Mouse (Mus musculus): ENCODE measurements around the gene Hoxa4. TPM values are rescaled to one million over a fixed set of nuclear protein-coding genes. Genes with fewer than 3 reads are reported as not detected.

Gene Hoxa4
- polyA plus RNA-seq, 2 experiments = 1.0 to 2.2 TPM

DNA sequence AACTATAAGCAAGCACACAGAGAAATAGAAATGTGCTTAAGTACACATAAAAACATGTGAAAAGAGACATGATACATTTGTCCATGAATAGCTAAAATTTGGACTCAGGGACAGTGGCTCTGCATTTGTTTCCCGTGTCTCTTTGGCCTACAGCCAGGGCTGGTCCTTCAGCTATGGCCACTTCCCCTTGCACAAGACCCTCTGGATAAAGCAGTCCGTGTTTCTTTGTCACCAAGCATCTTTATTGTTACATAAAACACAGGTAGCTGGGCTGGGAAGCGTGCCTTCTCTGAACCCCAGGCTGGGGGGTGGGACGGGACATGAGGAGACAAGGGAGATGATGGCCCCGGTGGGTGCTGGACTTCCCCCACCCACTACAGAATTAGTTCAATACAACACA is 22.7 kb upstream of the Hoxa4 start:
- TF ChIP-seq POLR2A (IDR thresholded peaks at IDR 0.05; ENCODE audit: borderline replicate concordance, extremely low read depth, insufficient read depth, insufficient read length) = no peak
- no peak overlapping the region for H3K4me2 ChIP-seq (replicated peaks; ENCODE audit: low read depth, low read length, severe bottlenecking)
- WGBS = 34% methylated on average over 5 of the region's 5 CpGs
- H3K4me3 ChIP-seq (replicated peaks; ENCODE audit: low read length) = no peak overlapping the region
- peaks cover 29% of the 10 kb centered on the region for H3K27me3 ChIP-seq (ENCODE audit: control insufficient read depth, insufficient read depth, low read length)
- H3K9ac ChIP-seq (ENCODE audit: low read depth, low read length, severe bottlenecking) = no peak overlapping the region
- ATAC-seq (ENCODE audit: low FRiP score, low read depth) = no peak
- H3K36me3 ChIP-seq (ENCODE audit: control insufficient read depth, insufficient read depth, low read length) = no peaks in the 10 kb centered on the region
- no peak overlapping the region for H3K27ac ChIP-seq (replicated peaks; ENCODE audit: low read depth, low read length)
- DNase-seq (ENCODE audit: low spot score) = no peak
- peaks cover 46% of the 10 kb centered on the region for H3K4me1 ChIP-seq (ENCODE audit: control insufficient read depth, insufficient read depth, low read length)
- H3K9me3 ChIP-seq (ENCODE audit: control insufficient read depth, low read length) = no peaks in the 10 kb centered on the region

DNA sequence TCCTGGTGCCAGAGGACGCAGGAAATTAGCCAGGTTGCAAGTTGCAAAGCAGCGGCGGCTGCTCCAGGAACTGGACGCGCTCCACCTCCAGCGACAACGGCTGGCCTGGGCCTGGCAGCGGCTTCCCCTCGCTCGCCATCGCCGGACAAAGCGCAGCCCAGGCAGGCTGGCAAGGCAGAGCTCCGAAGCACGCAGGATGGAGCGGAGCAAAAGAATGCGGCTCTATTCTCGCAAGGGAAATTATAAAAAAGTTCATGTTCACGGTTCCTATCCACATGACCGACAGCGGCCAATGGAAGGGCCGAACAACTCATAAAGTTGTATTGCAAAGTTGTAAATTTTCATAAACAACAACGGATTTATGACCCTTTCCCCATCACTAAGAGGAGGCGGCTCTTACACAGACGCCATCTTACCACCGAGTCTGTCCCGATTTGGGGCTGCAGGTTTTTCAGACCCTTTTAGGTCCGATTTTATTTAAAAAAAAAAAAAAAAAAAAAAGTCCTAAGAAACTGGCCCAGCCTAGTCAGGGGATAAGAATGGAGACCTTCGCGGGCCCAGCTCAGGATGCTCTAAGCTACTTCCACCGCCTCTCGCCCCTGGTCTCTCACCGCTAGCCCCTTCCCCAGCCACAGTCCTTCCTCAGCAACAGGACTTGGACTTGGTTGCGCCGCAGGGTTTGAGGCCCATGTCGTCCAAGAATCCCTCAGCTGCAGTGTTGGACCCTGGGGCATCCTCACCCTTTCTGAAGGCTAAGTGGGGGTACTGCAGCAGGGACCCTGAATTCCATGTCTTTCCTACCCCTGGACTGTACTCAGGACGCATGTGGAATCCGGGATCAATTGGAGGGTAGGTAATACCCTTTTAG is 21.8 kb upstream of the Hoxa4 start, which contains the start of the genes Hoxa3 and Gm28308:
TSS of gene Hoxa3 (minus strand) at position 218 of the 868 bp plus-strand sequence.
TSS of gene Gm28308 (minus strand) at position 221 of the 868 bp plus-strand sequence.
- Histone ChIP-seq H3K9ac (ENCODE audit: low read depth, low read length, severe bottlenecking) (peak within 1 kb of the TSS; percentile 84), H3K4me2 (replicated peaks; ENCODE audit: low read depth, low read length, severe bottlenecking) (peak within 1 kb of the TSS; percentile 75), H3K4me3 (replicated peaks; ENCODE audit: low read length) (peak within 1 kb of the TSS; percentile 65), H3K9me3 (ENCODE audit: control insufficient read depth, low read length) (no peaks in the 10 kb centered on the region), H3K27ac (replicated peaks; ENCODE audit: low read depth, low read length) (peak within 1 kb of the TSS; percentile 91), H3K4me1 (ENCODE audit: control insufficient read depth, insufficient read depth, low read length) (peaks cover 50% of the 10 kb centered on the region), H3K27me3 (ENCODE audit: control insufficient read depth, insufficient read depth, low read length) (peaks cover 29% of the 10 kb centered on the region), H3K36me3 (ENCODE audit: control insufficient read depth, insufficient read depth, low read length) (no peaks in the 10 kb centered on the region)
- WGBS = 2% methylated on average over 38 of the region's 38 CpGs
- peak; percentile 86 for DNase-seq (ENCODE audit: low spot score)
- TF ChIP-seq POLR2A (IDR thresholded peaks at IDR 0.05; ENCODE audit: borderline replicate concordance, extremely low read depth, insufficient read depth, insufficient read length) = peak; percentile 92; the same call in 1 of the 2 replicates
- ATAC-seq (ENCODE audit: low FRiP score, low read depth) = peak; percentile 68

DNA sequence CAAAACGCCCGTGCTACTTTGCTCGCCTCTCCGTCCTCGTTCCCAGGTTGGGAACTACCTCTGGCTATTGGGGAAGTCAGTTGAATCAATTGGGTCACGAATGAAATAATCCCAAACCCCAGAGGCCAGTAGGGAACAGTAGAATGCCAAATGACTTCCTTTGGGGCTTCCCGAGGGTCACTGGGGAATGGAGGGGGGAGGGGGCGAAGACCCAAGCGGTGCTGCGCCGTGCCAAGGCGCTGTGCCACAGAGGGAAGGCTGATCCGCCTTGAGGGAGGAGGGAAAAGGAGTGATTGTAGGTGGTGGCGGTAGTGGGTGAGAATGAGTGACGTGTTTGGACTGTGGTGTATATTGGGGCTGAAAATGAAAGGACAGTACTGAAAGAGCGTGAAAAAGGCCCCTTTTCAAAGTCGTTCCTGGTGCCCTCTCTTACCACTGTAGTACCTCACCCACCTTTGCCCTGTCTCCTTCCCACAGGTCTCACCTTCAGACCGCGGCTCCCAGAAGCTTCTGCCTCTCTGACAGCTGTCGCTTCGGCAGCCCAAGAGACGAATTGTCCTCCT is 21.1 kb upstream of the Hoxa4 start:
- Histone ChIP-seq H3K9me3 (ENCODE audit: control insufficient read depth, low read length) (no peaks in the 10 kb centered on the region), H3K4me3 (replicated peaks; ENCODE audit: low read length) (peak overlapping the region; percentile 65), H3K9ac (ENCODE audit: low read depth, low read length, severe bottlenecking) (peak overlapping the region; percentile 84), H3K4me2 (replicated peaks; ENCODE audit: low read depth, low read length, severe bottlenecking) (peak overlapping the region; percentile 75), H3K27ac (replicated peaks; ENCODE audit: low read depth, low read length) (peak overlapping the region; percentile 91), H3K4me1 (ENCODE audit: control insufficient read depth, insufficient read depth, low read length) (peaks cover 47% of the 10 kb centered on the region), H3K27me3 (ENCODE audit: control insufficient read depth, insufficient read depth, low read length) (peaks cover 29% of the 10 kb centered on the region), H3K36me3 (ENCODE audit: control insufficient read depth, insufficient read depth, low read length) (no peaks in the 10 kb centered on the region)
- peak; percentile 4 for DNase-seq (ENCODE audit: low spot score)
- 0 out of 2 replicates have a peak, but pooled peaks have one; percentile 17 for TF ChIP-seq POLR2A (IDR thresholded peaks at IDR 0.05; ENCODE audit: borderline replicate concordance, extremely low read depth, insufficient read depth, insufficient read length)
- WGBS = 0% methylated on average over 22 of the region's 22 CpGs
- no peak for ATAC-seq (ENCODE audit: low FRiP score, low read depth)

DNA sequence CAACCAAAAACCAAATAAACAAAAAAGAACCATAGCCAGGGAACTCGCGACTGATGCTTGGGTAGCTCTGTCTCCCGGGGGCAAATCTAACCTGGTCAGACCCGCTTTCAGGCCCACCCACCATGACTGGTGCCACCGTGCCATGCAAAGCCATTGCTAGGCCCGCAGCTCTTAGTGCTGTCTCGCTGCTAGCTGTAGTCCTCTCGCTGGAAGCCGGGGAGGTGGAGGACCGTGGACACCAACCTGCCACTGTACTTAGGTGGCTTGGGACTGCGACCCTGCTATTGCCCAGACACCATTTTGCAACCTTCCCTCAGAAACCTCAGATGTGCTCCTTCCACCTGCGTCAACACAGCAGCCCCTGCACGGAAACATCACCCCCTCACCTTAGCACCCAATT is 20.4 kb upstream of the Hoxa4 start:
- 0% methylated on average over 13 of the region's 13 CpGs for WGBS
- Histone ChIP-seq H3K27ac (replicated peaks; ENCODE audit: low read depth, low read length) (peak overlapping the region; percentile 91), H3K9me3 (ENCODE audit: control insufficient read depth, low read length) (no peaks in the 10 kb centered on the region), H3K36me3 (ENCODE audit: control insufficient read depth, insufficient read depth, low read length) (no peaks in the 10 kb centered on the region), H3K4me2 (replicated peaks; ENCODE audit: low read depth, low read length, severe bottlenecking) (peak overlapping the region; percentile 75), H3K9ac (ENCODE audit: low read depth, low read length, severe bottlenecking) (peak overlapping the region; percentile 84), H3K4me1 (ENCODE audit: control insufficient read depth, insufficient read depth, low read length) (peaks cover 45% of the 10 kb centered on the region), H3K27me3 (ENCODE audit: control insufficient read depth, insufficient read depth, low read length) (peaks cover 35% of the 10 kb centered on the region), H3K4me3 (replicated peaks; ENCODE audit: low read length) (peak overlapping the region; percentile 65)
- TF ChIP-seq POLR2A (IDR thresholded peaks at IDR 0.05; ENCODE audit: borderline replicate concordance, extremely low read depth, insufficient read depth, insufficient read length) = 0 out of 2 replicates have a peak, but pooled peaks have one; percentile 1
- ATAC-seq (ENCODE audit: low FRiP score, low read depth) (no peak), DNase-seq (ENCODE audit: low spot score) (no peak)

DNA sequence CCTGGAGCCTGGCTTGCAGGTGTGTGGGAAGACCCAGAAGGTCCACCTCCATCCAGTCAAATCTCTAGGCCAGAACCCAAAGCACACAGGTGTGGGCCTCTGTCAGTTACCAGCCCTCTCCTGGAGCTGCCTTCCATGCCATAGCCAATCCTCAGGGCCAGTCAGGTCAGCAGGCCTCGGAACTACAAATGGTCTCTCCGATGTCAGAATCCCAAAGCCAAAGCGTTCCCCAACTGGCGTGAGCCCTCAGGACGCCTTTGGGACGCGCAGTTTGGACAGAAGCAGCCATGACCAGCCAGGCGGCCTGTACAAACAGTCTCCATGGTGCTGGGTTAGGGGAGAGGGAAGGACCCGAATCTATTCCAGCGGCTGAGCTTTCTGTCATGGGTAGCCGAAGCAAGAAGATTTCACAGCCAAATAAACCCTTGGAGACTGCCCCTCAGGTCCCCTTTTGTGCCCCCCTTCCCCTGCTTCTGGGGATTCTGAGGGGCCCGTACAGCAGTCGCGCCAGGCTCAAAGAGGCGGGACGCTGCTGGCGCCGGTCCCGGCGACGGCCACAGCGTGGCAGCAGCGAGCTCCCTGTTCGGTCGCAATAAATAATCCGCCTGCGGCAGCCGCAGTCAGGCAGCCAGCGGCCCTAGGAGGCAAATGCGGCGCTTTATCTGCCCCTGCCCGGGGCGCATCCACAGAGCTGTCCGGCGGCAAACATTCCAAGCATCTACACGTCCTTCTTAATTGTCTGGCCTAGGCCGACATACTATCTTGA is 19.8 kb upstream of the Hoxa4 start:
- TF ChIP-seq POLR2A (IDR thresholded peaks at IDR 0.05; ENCODE audit: borderline replicate concordance, extremely low read depth, insufficient read depth, insufficient read length) = peak; percentile 73; the same call in 1 of the 2 replicates
- Histone ChIP-seq H3K4me2 (replicated peaks; ENCODE audit: low read depth, low read length, severe bottlenecking) (peak overlapping the region; percentile 75), H3K27me3 (ENCODE audit: control insufficient read depth, insufficient read depth, low read length) (peaks cover 38% of the 10 kb centered on the region), H3K27ac (replicated peaks; ENCODE audit: low read depth, low read length) (peak overlapping the region; percentile 91), H3K4me3 (replicated peaks; ENCODE audit: low read length) (peak overlapping the region; percentile 65), H3K4me1 (ENCODE audit: control insufficient read depth, insufficient read depth, low read length) (peaks cover 50% of the 10 kb centered on the region), H3K9ac (ENCODE audit: low read depth, low read length, severe bottlenecking) (peak overlapping the region; percentile 84), H3K36me3 (ENCODE audit: control insufficient read depth, insufficient read depth, low read length) (0 out of 2 replicates have a peak, but pooled peaks cover 2% of the 10 kb centered on the region), H3K9me3 (ENCODE audit: control insufficient read depth, low read length) (no peaks in the 10 kb centered on the region)
- under 1% methylated on average over 36 of the region's 37 CpGs for WGBS
- DNase-seq (ENCODE audit: low spot score) (peak; percentile 91), ATAC-seq (ENCODE audit: low FRiP score, low read depth) (peak; percentile 45; the same call in 1 of the 2 replicates)
